Mouse (Mus musculus) gonadal fat pad, adult 2 months (tissue): ENCODE results near the gene Apba2. TPM values are rescaled to one million over a fixed set of nuclear protein-coding genes. Genes with fewer than 3 reads are reported as not detected.

Source experiments
- DNase-seq: peaks from one replicate; pipeline ENCODE4 v3.0.0-alpha.2; 2012; ENCODE audit warnings: low read depth
- polyA plus RNA-seq: library from polyadenylated mRNA; depleted of rRNA; stranded (reverse); fragments of >200 nt; gene quantifications from 2 replicates; pipeline ENCODE4 v1.2.3, GENCODE M21; 2012

Apba2 gene
- polyA plus RNA-seq, 1 experiment: 0.95 TPM

- no peak for DNase-seq
Observed at GRCm38 (mm10) chr7:64658914-64659313, 157.4 kb downstream of the Apba2 start.

GRCm38 (mm10) chr7:64659328-64659727, 157.8 kb downstream of the Apba2 start:
- no peak for DNase-seq

GRCm38 (mm10) chr7:64662506-64662905, 161.0 kb downstream of the Apba2 start:
- DNase-seq: no peak

GRCm38 (mm10) chr7:64663600-64663999, 162.1 kb downstream of the Apba2 start:
- no peak for DNase-seq

GRCm38 (mm10) chr7:64665120-64665519, 163.6 kb downstream of the Apba2 start:
- DNase-seq: no peak

- no peak for DNase-seq
Observed at GRCm38 (mm10) chr7:64665716-64666298, 164.3 kb downstream of the Apba2 start.

- DNase-seq: no peak
Observed at GRCm38 (mm10) chr7:64667959-64668358, 166.5 kb downstream of the Apba2 start.

- no peak for DNase-seq
Observed at GRCm38 (mm10) chr7:64679771-64680479, 178.4 kb downstream of the Apba2 start.

GRCm38 (mm10) chr7:64684893-64685292, 183.4 kb downstream of the Apba2 start:
- DNase-seq: no peak

- DNase-seq: no peak
Observed at GRCm38 (mm10) chr7:64688115-64688817, 186.8 kb downstream of the Apba2 start.

- DNase-seq: no peak
Observed at GRCm38 (mm10) chr7:64691831-64692230, 190.3 kb downstream of the Apba2 start.

- no peak for DNase-seq
Observed at GRCm38 (mm10) chr7:64694937-64695336, 193.4 kb downstream of the Apba2 start.

- DNase-seq: no peak
Observed at GRCm38 (mm10) chr7:64696521-64697281, 195.2 kb downstream of the Apba2 start.

- no peak for DNase-seq
Observed at GRCm38 (mm10) chr7:64697791-64698337, 196.4 kb downstream of the Apba2 start.

- no peak for DNase-seq
Observed at GRCm38 (mm10) chr7:64704060-64704595, 202.6 kb downstream of the Apba2 start.

GRCm38 (mm10) chr7:64708176-64708575, 206.7 kb downstream of the Apba2 start:
- no peak for DNase-seq

- no peak for DNase-seq
Observed at GRCm38 (mm10) chr7:64709520-64710262, 208.2 kb downstream of the Apba2 start.

GRCm38 (mm10) chr7:64716286-64716685, 214.8 kb downstream of the Apba2 start:
- DNase-seq: no peak

- DNase-seq: no peak
Observed at GRCm38 (mm10) chr7:64723313-64723712, 221.8 kb downstream of the Apba2 start.

- no peak for DNase-seq
Observed at GRCm38 (mm10) chr7:64724409-64724808, 222.9 kb downstream of the Apba2 start.
